Mouse (Mus musculus): ENCODE measurements around the gene Nipal3. TPM values are rescaled to one million over a fixed set of nuclear protein-coding genes. Genes with fewer than 3 reads are reported as not detected.

Nipal3 gene
- total and polyA plus RNA-seq, 2 experiments: 5.4 to 7.5 TPM

DNA sequence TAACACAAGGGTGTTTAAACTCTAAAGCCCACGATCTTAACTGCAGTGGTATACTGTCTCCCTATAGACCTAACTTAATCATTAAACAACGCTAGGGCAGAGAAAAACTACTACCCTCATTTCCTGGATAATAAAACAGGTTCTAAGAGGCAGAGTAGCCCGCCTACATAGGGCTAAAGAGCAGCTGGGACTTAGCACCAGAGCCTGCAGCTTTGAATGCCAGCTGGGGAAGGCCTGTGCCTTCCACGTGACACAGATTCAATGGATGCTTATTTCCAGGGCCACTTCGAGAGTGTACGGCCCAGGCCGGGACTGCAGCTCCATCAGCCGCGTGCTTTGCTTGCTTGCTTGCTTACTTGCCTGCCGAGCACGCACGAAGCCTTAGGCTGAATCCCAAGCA, 41.3 kb downstream of the Nipal3 start:
- DNase-seq (ENCODE audit: extremely low read depth, low read depth, low spot score): no peak
- Histone ChIP-seq H3K4me3 (ENCODE audit: insufficient read depth, low read depth, low read length) (no peak overlapping the region), H3K27ac (replicated peaks; ENCODE audit: insufficient read depth, low read depth, low read length) (no peak overlapping the region), H3K9ac (ENCODE audit: low read depth, low read length) (no peak overlapping the region), H3K36me3 (ENCODE audit: control insufficient read depth, insufficient read depth, low read length) (no peaks in the 10 kb centered on the region), H3K79me2 (ENCODE audit: control insufficient read depth, insufficient read depth, low read length) (no peaks in the 10 kb centered on the region), H3K4me1 (ENCODE audit: control insufficient read depth, insufficient read depth, low read length) (no peaks in the 10 kb centered on the region), H3K27me3 (ENCODE audit: control insufficient read depth, insufficient read depth, low read length) (no peaks in the 10 kb centered on the region)
- 80% methylated on average over 12 of the region's 12 CpGs for WGBS
- no peak for TF ChIP-seq CTCF (IDR thresholded peaks at IDR 0.05; ENCODE audit: low read depth, low read length)
- TF ChIP-seq POLR2A (IDR thresholded peaks at IDR 0.05; ENCODE audit: extremely low read depth, insufficient read depth, low read length): no peak

DNA sequence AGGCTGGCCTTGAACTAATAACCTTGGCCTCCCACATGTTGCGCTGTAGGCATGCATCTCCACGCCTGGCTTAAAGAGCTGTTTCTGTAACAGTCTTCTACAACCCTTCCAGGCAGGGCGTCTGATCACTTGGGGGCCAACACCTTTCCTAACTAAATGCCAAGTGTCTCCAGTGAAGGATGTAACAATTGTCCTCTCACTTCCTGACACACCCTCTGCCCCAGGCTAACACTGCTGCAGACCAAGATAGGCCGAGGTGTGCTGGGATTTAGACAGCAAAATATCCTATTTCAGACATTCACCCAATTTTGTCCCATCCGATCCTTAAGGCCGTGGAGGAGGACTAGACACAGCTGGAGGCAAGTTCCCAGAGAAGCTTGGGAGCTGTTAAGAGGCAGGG, 41.7 kb downstream of the Nipal3 start:
- no peaks in the 10 kb centered on the region for H3K27me3 ChIP-seq (ENCODE audit: control insufficient read depth, insufficient read depth, low read length)
- H3K27ac ChIP-seq (replicated peaks; ENCODE audit: insufficient read depth, low read depth, low read length): no peak overlapping the region
- H3K79me2 ChIP-seq (ENCODE audit: control insufficient read depth, insufficient read depth, low read length): no peaks in the 10 kb centered on the region
- 85% methylated on average over 6 of the region's 6 CpGs for WGBS
- no peaks in the 10 kb centered on the region for H3K36me3 ChIP-seq (ENCODE audit: control insufficient read depth, insufficient read depth, low read length)
- DNase-seq (ENCODE audit: extremely low read depth, low read depth, low spot score): no peak
- no peaks in the 10 kb centered on the region for H3K4me1 ChIP-seq (ENCODE audit: control insufficient read depth, insufficient read depth, low read length)
- no peak overlapping the region for H3K4me3 ChIP-seq (ENCODE audit: insufficient read depth, low read depth, low read length)
- TF ChIP-seq CTCF (IDR thresholded peaks at IDR 0.05; ENCODE audit: low read depth, low read length) (no peak), POLR2A (IDR thresholded peaks at IDR 0.05; ENCODE audit: extremely low read depth, insufficient read depth, low read length) (no peak)
- no peak overlapping the region for H3K9ac ChIP-seq (ENCODE audit: low read depth, low read length)

GRCm38 (mm10) chr4:135451360-135452015, 43.4 kb downstream of the Nipal3 start:
- Histone ChIP-seq H3K27me3 (ENCODE audit: control insufficient read depth, insufficient read depth, low read length) (no peaks in the 10 kb centered on the region), H3K4me1 (ENCODE audit: control insufficient read depth, insufficient read depth, low read length) (no peaks in the 10 kb centered on the region), H3K4me3 (ENCODE audit: insufficient read depth, low read depth, low read length) (no peak overlapping the region), H3K27ac (replicated peaks; ENCODE audit: insufficient read depth, low read depth, low read length) (no peak overlapping the region), H3K79me2 (ENCODE audit: control insufficient read depth, insufficient read depth, low read length) (no peaks in the 10 kb centered on the region), H3K36me3 (ENCODE audit: control insufficient read depth, insufficient read depth, low read length) (no peaks in the 10 kb centered on the region), H3K9ac (ENCODE audit: low read depth, low read length) (no peak overlapping the region)
- WGBS: 74% methylated on average over 18 of the region's 18 CpGs
- DNase-seq (ENCODE audit: extremely low read depth, low read depth, low spot score): no peak
- TF ChIP-seq CTCF (IDR thresholded peaks at IDR 0.05; ENCODE audit: low read depth, low read length): no peak
- TF ChIP-seq POLR2A (IDR thresholded peaks at IDR 0.05; ENCODE audit: extremely low read depth, insufficient read depth, low read length): no peak

DNA sequence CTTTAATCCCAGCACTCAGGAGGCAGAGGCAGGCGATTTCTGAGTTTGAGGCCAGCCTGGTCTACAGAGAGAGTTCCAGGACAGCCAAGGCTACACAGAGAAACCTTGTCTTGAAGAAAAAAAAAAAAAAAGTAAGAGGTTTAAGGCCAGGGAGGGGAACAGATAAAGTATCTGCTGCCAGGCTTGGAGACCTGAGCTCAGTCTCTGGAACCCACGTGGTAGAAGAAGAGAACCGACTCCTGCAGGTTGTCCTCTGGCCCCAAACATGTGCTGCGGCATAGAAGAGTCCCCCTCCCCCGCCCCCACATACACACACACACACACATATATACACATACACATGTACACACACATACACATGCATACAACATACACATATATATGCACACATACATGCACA, 52.4 kb downstream of the Nipal3 start:
- peaks cover 2% of the 10 kb centered on the region; the same call in 1 of the 2 replicates for H3K4me1 ChIP-seq (ENCODE audit: control insufficient read depth, insufficient read depth, low read length)
- H3K36me3 ChIP-seq (ENCODE audit: control insufficient read depth, insufficient read depth, low read length): no peaks in the 10 kb centered on the region
- no peaks in the 10 kb centered on the region for H3K79me2 ChIP-seq (ENCODE audit: control insufficient read depth, insufficient read depth, low read length)
- TF ChIP-seq CTCF (IDR thresholded peaks at IDR 0.05; ENCODE audit: low read depth, low read length): no peak
- no peak for TF ChIP-seq POLR2A (IDR thresholded peaks at IDR 0.05; ENCODE audit: extremely low read depth, insufficient read depth, low read length)
- WGBS: 71% methylated on average over 5 of the region's 5 CpGs
- H3K27ac ChIP-seq (replicated peaks; ENCODE audit: insufficient read depth, low read depth, low read length): no peak overlapping the region
- H3K4me3 ChIP-seq (ENCODE audit: insufficient read depth, low read depth, low read length): no peak overlapping the region
- no peaks in the 10 kb centered on the region for H3K27me3 ChIP-seq (ENCODE audit: control insufficient read depth, insufficient read depth, low read length)
- H3K9ac ChIP-seq (ENCODE audit: low read depth, low read length): no peak overlapping the region
- no peak for DNase-seq (ENCODE audit: extremely low read depth, low read depth, low spot score)

- DNase-seq (ENCODE audit: extremely low read depth, low read depth, low spot score): peak; percentile 30
- Histone ChIP-seq H3K27ac (replicated peaks; ENCODE audit: insufficient read depth, low read depth, low read length) (no peak overlapping the region), H3K9ac (ENCODE audit: low read depth, low read length) (no peak overlapping the region), H3K27me3 (ENCODE audit: control insufficient read depth, insufficient read depth, low read length) (no peaks in the 10 kb centered on the region), H3K4me3 (ENCODE audit: insufficient read depth, low read depth, low read length) (no peak overlapping the region), H3K79me2 (ENCODE audit: control insufficient read depth, insufficient read depth, low read length) (no peaks in the 10 kb centered on the region), H3K36me3 (ENCODE audit: control insufficient read depth, insufficient read depth, low read length) (no peaks in the 10 kb centered on the region), H3K4me1 (ENCODE audit: control insufficient read depth, insufficient read depth, low read length) (peaks cover 2% of the 10 kb centered on the region; the same call in 1 of the 2 replicates)
- WGBS: 40% methylated on average over 9 of the region's 9 CpGs
- TF ChIP-seq CTCF (IDR thresholded peaks at IDR 0.05; ENCODE audit: low read depth, low read length) (peak; percentile 42), POLR2A (IDR thresholded peaks at IDR 0.05; ENCODE audit: extremely low read depth, insufficient read depth, low read length) (no peak)
These were observed 54.8 kb downstream of the Nipal3 start for GRCm38 (mm10) chr4:135439904-135440522.

DNA sequence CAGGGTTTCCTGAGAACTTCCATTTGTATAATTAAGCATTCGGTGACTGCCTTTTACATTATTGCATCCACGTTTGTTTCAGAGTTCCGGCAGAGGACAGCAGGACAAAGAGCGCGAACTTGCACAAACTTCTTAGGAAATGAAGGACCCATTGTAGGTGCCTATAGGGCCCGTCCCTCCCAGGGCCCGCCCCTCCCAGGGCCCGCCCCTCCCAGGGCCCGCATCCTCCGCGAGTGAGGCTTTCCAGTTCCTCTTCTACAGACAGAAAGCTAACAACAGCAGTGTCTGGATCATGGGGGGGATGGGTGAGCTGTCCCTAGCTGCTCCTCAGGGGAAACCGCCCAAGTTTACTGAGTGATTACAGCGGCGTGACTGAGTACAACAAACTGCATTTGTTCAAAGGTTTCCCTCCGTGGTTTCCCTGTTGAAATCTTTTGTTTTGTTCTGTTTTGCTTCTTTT, 55.6 kb downstream of the Nipal3 start:
- no peak overlapping the region for H3K9ac ChIP-seq (ENCODE audit: low read depth, low read length)
- TF ChIP-seq CTCF (IDR thresholded peaks at IDR 0.05; ENCODE audit: low read depth, low read length) (no peak), POLR2A (IDR thresholded peaks at IDR 0.05; ENCODE audit: extremely low read depth, insufficient read depth, low read length) (no peak)
- no peak overlapping the region for H3K4me3 ChIP-seq (ENCODE audit: insufficient read depth, low read depth, low read length)
- H3K36me3 ChIP-seq (ENCODE audit: control insufficient read depth, insufficient read depth, low read length): no peaks in the 10 kb centered on the region
- no peaks in the 10 kb centered on the region for H3K27me3 ChIP-seq (ENCODE audit: control insufficient read depth, insufficient read depth, low read length)
- no peak overlapping the region for H3K27ac ChIP-seq (replicated peaks; ENCODE audit: insufficient read depth, low read depth, low read length)
- WGBS: 9% methylated on average over 15 of the region's 15 CpGs
- H3K4me1 ChIP-seq (ENCODE audit: control insufficient read depth, insufficient read depth, low read length): peaks cover 4% of the 10 kb centered on the region; the same call in 1 of the 2 replicates
- peak; percentile 42 for DNase-seq (ENCODE audit: extremely low read depth, low read depth, low spot score)
- no peaks in the 10 kb centered on the region for H3K79me2 ChIP-seq (ENCODE audit: control insufficient read depth, insufficient read depth, low read length)
